Mouse (Mus musculus) intestine, embryonic 14.5 days (tissue): Measurements from ENCODE around the gene Slc35b2. TPM values are rescaled to one million over a fixed set of nuclear protein-coding genes. Genes with fewer than 3 reads are reported as not detected.

Experiments used
- ATAC-seq: fragments of 200-750 bp; cut with Nextera tagmentation; replicated peaks from 2 replicates; pipeline ENCODE4 v1.8.0; 2017; ENCODE audit warnings: low read depth, moderate number of reproducible peaks, moderate TSS enrichment, moderate library complexity; ENCODE audit not compliant: low FRiP score, low TSS enrichment
- DNase-seq: peaks from one replicate; pipeline ENCODE4 v3.0.0-alpha.2; 2018; ENCODE audit warnings: low spot score
- H3K27ac ChIP-seq: fragments of 300-500 bp; sonication (generic); 2 replicates; pipeline ENCODE4 v1.5.1; 2014; ENCODE audit warnings: low read depth, mild to moderate bottlenecking, control low read depth
- H3K27me3 ChIP-seq: fragments of 300-500 bp; sonication (generic); replicated peaks from 2 replicates; pipeline ENCODE4 v1.6.1; 2014; ENCODE audit warnings: low read length, control low read depth; ENCODE audit not compliant: control insufficient read depth, insufficient read depth
- H3K36me3 ChIP-seq: fragments of 300-500 bp; sonication (generic); 2 replicates; pipeline ENCODE4 v1.6.1; 2014; ENCODE audit warnings: low read length, control low read depth; ENCODE audit not compliant: control insufficient read depth, insufficient read depth
- H3K4me1 ChIP-seq: fragments of 300-500 bp; sonication (generic); replicated peaks from 2 replicates; pipeline ENCODE4 v1.6.1; 2014; ENCODE audit warnings: low read length, control low read depth, mixed read lengths; ENCODE audit not compliant: control insufficient read depth, insufficient read depth
- H3K4me2 ChIP-seq: fragments of 300-500 bp; sonication (generic); 2 replicates; pipeline ENCODE4 v1.6.1; 2014; ENCODE audit warnings: low read length
- H3K4me3 ChIP-seq: fragments of 300-500 bp; sonication (generic); 2 replicates; pipeline ENCODE4 v1.5.1; 2014; ENCODE audit warnings: low read depth, low read length, control low read depth, mixed read lengths
- H3K9ac ChIP-seq: fragments of 300-500 bp; sonication (generic); 2 replicates; pipeline ENCODE4 v1.6.1; 2014; ENCODE audit warnings: mild to moderate bottlenecking, low read length
- H3K9me3 ChIP-seq: fragments of 300-500 bp; sonication (generic); 2 replicates; pipeline ENCODE4 v1.6.1; 2016; ENCODE audit warnings: low read length, control low read depth; ENCODE audit not compliant: control insufficient read depth
- WGBS: fragments of 180-500 bp; shearing (Covaris S2); extraction: QIAGEN DNeasy Blood & Tissue Kit; methylation state at CpG from one replicate; pipeline ENCODE4 v1.1.7; 2014; 5-methylcytosine and 5-hydroxymethylcytosine counted together
- polyA plus RNA-seq: library from polyadenylated mRNA; unstranded; fragments of >200 nt; fragmentation: Nextera tagmentation; extraction: Ambion mirVana; gene quantifications from 2 replicates; pipeline ENCODE4 v1.2.1, GENCODE M21; 2014

Gene Slc35b2
- polyA plus RNA-seq, 1 experiment from 2014 or later, result 136 TPM

DNA sequence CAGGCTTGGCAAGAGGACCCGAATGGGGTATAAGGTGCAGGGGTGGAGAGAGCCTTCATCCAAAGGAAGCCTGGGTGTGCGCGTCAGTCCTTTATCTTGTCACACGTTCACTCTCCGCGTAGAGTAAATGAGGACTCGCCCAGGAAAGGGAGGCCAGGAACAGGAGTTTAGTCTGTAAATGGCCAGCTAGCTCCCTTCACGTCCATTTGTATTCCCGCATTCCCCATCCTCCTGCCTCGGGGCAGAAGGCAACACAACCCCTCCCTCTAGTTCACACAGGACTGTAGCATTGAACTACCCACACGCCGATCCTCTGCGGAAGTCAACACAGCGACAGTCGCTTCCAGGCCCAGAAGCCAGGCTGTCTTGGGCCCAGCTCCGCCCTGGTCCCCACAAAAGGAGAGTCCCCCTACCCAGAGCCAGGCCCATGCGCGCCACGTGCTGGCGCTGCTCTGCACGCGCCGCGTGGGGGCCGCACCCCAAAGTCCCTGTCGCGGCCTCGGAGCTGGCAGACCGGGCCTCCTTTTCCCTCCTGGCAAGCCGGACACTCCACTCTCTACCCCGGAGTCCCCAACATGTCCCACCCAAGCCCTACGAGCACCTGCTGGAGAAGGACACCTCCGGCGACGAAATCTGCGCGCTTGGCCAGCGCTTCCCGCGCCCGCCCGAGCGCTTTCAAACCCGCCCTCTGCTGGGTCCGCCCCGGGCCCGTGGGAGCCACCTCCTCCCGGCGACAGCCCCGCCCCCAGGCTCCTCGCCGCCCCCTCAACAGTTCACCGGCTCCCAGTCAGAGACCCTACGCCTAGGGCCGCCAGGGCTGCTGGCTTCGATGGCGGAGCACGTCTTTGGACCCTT, 31.4 kb downstream of the Slc35b2 start:
- Histone ChIP-seq H3K9me3 (no peaks in the 10 kb centered on the region), H3K27ac (0 out of 2 replicates have a peak overlapping the region, but pooled peaks have one; percentile 22), H3K36me3 (no peaks in the 10 kb centered on the region), H3K27me3 (0 out of 2 replicates have a peak, but pooled peaks cover 4% of the 10 kb centered on the region), H3K4me1 (peaks cover 60% of the 10 kb centered on the region), H3K4me2 (peak overlapping the region; percentile 96), H3K4me3 (peak overlapping the region; percentile 51), H3K9ac (peak overlapping the region; percentile 59)
- DNase-seq (peak; percentile 83), ATAC-seq (peak; percentile 64)
- 1% methylated on average over 58 of the region's 58 CpGs for WGBS

DNA sequence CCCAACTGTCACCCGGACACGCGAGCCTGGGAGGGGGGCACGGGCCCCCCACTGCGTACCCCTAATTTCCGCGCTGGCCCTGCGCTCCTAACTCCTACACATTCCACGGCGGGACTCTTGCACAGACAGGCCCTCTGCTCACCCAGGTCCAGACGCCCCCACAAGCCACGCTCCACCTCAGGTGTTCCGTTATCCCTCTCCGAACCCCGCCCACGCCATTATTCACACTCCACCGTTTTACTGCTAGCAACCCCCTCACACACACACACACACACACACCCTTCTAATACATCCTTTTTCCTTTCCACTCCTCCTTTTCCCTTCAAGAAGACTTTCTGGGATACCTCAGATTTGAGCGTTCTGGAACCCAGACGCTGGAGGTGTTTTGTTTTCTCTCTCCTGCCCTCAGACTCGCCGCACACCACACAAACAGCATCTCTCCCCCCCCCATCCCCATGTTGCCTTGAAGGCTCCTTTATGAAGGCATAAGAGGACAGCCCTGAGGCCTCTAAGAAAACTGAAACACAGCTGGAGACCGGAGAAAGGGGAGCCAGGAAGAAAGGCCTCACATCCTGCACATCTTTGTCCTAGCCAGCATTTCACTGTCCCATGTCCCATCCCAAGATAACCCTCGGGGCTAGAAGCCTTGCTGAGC, 32.2 kb downstream of the Slc35b2 start:
- peak overlapping the region; percentile 59 for H3K9ac ChIP-seq
- peaks cover 61% of the 10 kb centered on the region for H3K4me1 ChIP-seq

DNA sequence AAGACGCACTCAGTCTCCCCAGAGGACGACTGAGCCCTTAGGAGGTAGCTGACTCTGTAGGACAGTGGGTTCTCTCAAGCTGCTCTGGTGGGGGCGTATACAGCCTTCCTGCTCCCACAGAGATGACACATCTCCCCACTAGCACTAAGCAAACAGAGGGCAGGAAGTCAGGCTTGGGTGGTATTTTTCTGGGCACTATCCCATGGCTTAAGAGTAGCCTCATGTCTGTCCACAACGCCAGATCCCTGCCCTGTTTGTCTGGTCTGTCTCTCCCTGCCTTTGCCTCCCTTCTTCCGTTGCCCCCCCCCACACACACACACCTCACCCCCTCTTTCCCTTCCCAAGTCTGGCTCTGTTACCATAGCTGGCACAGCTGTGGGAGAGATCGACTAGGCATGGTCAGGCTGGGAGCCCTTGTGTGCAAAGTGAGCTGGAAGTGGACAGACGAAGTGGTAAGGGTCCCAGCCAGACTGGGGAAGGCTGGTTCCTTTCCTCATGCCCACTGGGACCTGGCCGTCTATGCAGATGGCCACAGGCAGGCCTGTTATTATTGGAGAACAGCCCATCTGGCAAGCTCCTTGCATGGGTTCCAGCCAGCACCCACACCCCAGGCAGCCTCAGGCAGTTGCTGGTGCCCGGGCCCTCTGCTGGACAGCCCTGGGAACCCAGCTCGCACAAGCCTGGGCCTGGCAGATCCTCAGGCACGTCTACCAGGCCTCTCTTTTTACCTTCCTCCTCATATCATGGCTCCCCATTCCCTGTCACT, 33.1 kb downstream of the Slc35b2 start:
- Histone ChIP-seq H3K27ac (0 out of 2 replicates have a peak overlapping the region, but pooled peaks have one; percentile 16), H3K4me1 (peaks cover 70% of the 10 kb centered on the region), H3K9ac (no peak overlapping the region), H3K27me3 (peaks cover 6% of the 10 kb centered on the region; the same call in 1 of the 2 replicates), H3K4me3 (no peak overlapping the region), H3K9me3 (no peaks in the 10 kb centered on the region), H3K4me2 (no peak overlapping the region), H3K36me3 (no peaks in the 10 kb centered on the region)
- DNase-seq (peak; percentile 80), ATAC-seq (0 out of 2 replicates have a peak, but pooled peaks have one; percentile 33)
- 46% methylated on average over 11 of the region's 11 CpGs for WGBS

More for the DNA sequence above, 32.2 kb downstream of the Slc35b2 start:
- DNase-seq (no peak), ATAC-seq (peak; percentile 10; the same call in 1 of the 2 replicates)
- Histone ChIP-seq H3K36me3 (no peaks in the 10 kb centered on the region), H3K4me3 (peak overlapping the region; percentile 51), H3K4me2 (peak overlapping the region; percentile 96), H3K27ac (0 out of 2 replicates have a peak overlapping the region, but pooled peaks have one; percentile 22), H3K9me3 (no peaks in the 10 kb centered on the region), H3K27me3 (peaks cover 6% of the 10 kb centered on the region; the same call in 1 of the 2 replicates)
- 8% methylated on average over 23 of the region's 23 CpGs for WGBS

DNA sequence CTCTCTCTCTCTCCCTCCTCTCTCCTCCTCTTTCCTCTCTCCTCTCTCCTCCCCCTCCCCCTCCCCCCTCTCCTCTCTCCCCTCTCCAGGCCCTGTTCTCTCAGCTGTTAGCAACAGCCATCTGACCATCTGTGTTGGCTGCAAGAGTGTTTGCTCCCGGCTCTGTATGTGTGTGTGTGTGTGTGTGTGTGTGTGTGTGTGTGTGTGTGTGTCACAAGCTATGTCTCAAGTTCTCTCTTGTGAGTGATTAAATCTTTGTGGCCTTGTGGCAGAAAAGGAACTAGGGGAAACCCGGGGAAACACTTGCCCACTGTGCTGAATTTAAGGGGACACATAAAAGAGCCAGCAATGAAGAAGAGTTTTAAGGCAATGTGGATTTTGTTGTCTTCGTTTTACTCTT, 34.1 kb downstream of the Slc35b2 start:
- H3K4me3 ChIP-seq, result no peak overlapping the region
- H3K4me2 ChIP-seq, result no peak overlapping the region
- H3K9ac ChIP-seq, result no peak overlapping the region
- ATAC-seq, result no peak
- DNase-seq, result no peak
- H3K9me3 ChIP-seq, result no peaks in the 10 kb centered on the region
- H3K27ac ChIP-seq, result no peak overlapping the region
- no peaks in the 10 kb centered on the region for H3K36me3 ChIP-seq
- WGBS, result 34% methylated on average over 3 of the region's 3 CpGs
- H3K27me3 ChIP-seq, result peaks cover 6% of the 10 kb centered on the region; the same call in 1 of the 2 replicates
- H3K4me1 ChIP-seq, result peaks cover 67% of the 10 kb centered on the region

DNA sequence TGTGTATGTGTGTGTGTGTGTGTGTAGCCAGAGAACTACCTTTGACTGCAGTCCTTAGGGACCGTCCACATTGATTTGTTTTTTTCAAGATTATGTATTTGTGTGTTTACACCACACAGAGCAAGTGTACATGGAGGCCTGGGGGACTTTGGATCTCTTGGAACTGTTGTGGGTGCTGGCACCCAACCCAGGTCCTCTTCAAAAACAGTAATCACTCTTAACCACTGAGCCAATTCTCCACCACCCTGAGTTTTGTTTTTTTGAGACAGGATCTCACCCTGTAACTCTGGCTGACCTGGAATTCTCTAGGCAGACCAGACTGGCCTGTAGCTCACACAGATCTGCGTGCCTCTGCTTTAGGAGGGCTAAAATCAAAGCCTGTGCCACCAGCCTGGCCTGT, 34.7 kb downstream of the Slc35b2 start:
- WGBS, result 87% methylated on average over 2 of the region's 2 CpGs

GRCm38 (mm10) chr17:45598891-45599290, 35.2 kb downstream of the Slc35b2 start:
- no peak overlapping the region for H3K9ac ChIP-seq
- H3K27ac ChIP-seq, result no peak overlapping the region; the same call in 1 of the 2 replicates
- WGBS, result 35% methylated on average over 3 of the region's 3 CpGs
- peak overlapping the region; percentile 61 for H3K4me2 ChIP-seq
- no peaks in the 10 kb centered on the region for H3K9me3 ChIP-seq
- peaks cover 6% of the 10 kb centered on the region; the same call in 1 of the 2 replicates for H3K27me3 ChIP-seq
- no peaks in the 10 kb centered on the region for H3K36me3 ChIP-seq
- ATAC-seq (0 out of 2 replicates have a peak, but pooled peaks have one; percentile 13), DNase-seq (no peak)
- H3K4me3 ChIP-seq, result no peak overlapping the region; the same call in 1 of the 2 replicates
- peaks cover 56% of the 10 kb centered on the region for H3K4me1 ChIP-seq

More for the DNA sequence above, 34.7 kb downstream of the Slc35b2 start:
- ATAC-seq, result no peak
- no peak overlapping the region for H3K4me3 ChIP-seq
- H3K4me2 ChIP-seq, result no peak overlapping the region
- no peak for DNase-seq
- peaks cover 61% of the 10 kb centered on the region for H3K4me1 ChIP-seq
- no peaks in the 10 kb centered on the region for H3K9me3 ChIP-seq
- H3K27ac ChIP-seq, result no peak overlapping the region
- no peak overlapping the region for H3K9ac ChIP-seq
- peaks cover 6% of the 10 kb centered on the region; the same call in 1 of the 2 replicates for H3K27me3 ChIP-seq
- H3K36me3 ChIP-seq, result no peaks in the 10 kb centered on the region

DNA sequence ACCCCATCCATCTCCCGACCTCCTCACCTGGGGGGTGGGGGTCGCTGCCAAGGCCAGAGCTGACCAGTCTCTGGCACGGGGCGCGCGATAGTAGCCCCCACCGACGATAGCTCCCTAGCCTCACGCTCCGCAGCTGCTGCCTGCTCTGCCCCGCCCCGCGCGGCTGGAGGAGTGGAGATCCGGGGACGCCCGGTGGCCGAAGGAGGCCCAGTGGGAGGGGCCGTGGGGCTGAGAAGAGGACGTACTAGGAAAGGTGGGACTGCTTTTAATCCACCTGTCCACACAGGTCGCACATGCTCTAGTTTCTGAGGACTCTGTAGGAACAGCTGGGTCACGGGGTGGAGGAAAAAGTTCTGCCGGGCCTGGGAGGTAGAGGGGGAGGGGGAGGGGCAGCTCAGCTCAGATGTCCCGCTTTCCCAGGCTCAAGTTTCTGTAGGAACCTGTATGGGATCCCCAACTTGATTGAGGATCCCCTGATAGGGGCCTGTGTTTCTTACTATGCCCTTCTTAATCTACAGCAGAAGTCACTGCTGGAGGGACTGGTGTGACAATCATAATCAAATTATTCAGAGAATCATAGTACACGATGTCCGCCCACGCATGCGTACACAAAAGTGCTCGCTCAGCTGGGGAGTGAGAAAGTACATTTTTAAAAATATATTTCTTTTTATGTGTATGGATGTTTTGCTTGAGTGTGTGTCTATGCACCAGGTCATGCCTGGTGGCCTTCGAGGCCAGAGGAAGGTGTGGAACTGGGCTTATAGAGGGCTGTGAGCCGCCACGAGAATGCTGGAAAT, 36.0 kb downstream of the Slc35b2 start, which contains the start of gene Slc29a1:
TSS of gene Slc29a1 (minus strand) at position 161 of the 797 bp plus-strand sequence.
- DNase-seq (peak; percentile 77), ATAC-seq (peak; percentile 56)
- Histone ChIP-seq H3K36me3 (no peaks in the 10 kb centered on the region), H3K4me1 (peaks cover 48% of the 10 kb centered on the region), H3K4me2 (peak within 1 kb of the TSS; percentile 61), H3K27me3 (peaks cover 4% of the 10 kb centered on the region; the same call in 1 of the 2 replicates), H3K9me3 (no peaks in the 10 kb centered on the region), H3K4me3 (peak within 1 kb of the TSS; percentile 23), H3K9ac (peak within 1 kb of the TSS; percentile 29; the same call in 1 of the 2 replicates), H3K27ac (no peak within 1 kb of the TSS; the same call in 1 of the 2 replicates)
- 19% methylated on average over 32 of the region's 32 CpGs for WGBS
